Mouse (Mus musculus): ENCODE results near the gene Pcbp3. TPM values are rescaled to one million over a fixed set of nuclear protein-coding genes. Genes with fewer than 3 reads are reported as not detected.

Gene Pcbp3
- polyA plus RNA-seq, 1 experiment from 2014 or later = 19.7 TPM

DNA sequence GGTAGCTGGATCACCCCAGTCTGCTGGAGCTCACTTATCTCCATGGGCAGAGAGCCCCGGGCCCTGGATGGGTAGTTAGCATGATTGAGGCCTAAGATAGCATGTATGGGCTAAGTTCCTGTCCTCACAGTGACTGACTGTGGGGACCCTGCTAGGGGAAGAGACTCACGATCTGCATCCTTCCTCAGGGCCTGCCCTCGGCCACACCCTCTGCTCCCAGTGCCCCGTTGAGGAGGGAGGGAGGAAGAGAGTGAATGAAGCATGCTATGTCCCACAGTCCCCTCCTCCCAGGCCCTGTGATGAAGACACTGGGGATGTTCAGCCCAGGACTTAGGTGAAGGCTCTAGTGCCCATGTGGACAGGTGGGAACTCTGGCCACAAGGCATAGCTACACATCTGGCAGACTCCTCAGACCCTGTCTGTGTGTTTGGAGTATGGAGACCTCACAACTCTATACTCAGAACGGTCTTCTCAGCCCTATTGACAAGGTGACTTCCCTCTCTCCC, 237.4 kb downstream of the Pcbp3 start:
- no peak for ATAC-seq (ENCODE audit: low FRiP score, low TSS enrichment)
- Histone ChIP-seq H3K4me2 (replicated peaks; ENCODE audit: low read depth, low read length) (peak overlapping the region; percentile 36), H3K27me3 (ENCODE audit: control insufficient read depth, insufficient read depth, low read length) (no peaks in the 10 kb centered on the region), H3K4me1 (ENCODE audit: control insufficient read depth, insufficient read depth, low read length) (no peaks in the 10 kb centered on the region), H3K36me3 (ENCODE audit: control insufficient read depth, insufficient read depth, low read length) (peaks cover 13% of the 10 kb centered on the region; the same call in 1 of the 2 replicates), H3K27ac (ENCODE audit: low read depth, low read length) (no peak overlapping the region), H3K4me3 (ENCODE audit: low read length) (peak overlapping the region; percentile 25; the same call in 1 of the 2 replicates), H3K9ac (ENCODE audit: low read depth, low read length) (no peak overlapping the region), H3K9me3 (ENCODE audit: control insufficient read depth, low read length) (no peaks in the 10 kb centered on the region)
- 55% methylated on average over 5 of the region's 5 CpGs for WGBS

DNA sequence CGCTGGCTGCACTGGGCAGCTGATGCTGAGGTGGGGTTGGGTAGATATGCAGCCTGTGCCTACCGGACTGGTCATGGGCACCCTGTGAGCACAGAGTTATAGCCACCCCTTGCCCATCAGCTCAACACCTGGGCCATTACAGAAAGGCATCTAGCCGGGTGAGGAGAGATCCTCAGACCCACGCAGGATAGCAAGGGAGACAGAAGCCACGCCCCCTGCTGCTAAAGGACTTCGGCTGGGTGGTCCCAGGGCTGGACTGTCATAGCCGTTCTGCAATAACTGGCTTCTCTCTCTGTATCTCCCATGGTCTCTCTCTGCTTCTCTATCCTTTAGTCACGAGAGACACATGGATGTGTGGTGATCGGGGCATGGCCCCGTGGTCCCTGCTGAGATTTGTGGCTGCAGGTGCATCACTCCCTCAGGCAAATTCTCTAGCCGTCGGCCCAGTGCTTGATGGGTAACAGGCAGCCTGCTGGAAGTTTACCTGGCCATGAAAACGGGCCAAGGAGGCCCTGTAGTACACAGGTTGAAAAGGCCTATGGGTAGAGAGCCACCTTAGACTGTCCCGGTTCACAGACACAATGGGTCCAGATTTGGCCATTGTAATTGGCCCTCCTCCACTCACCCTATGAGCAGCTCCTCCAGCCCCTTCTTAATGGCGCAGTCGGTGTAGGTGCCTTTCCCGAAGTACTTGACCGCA, 238.8 kb downstream of the Pcbp3 start:
- Histone ChIP-seq H3K36me3 (ENCODE audit: control insufficient read depth, insufficient read depth, low read length) (peaks cover 16% of the 10 kb centered on the region; the same call in 1 of the 2 replicates), H3K27me3 (ENCODE audit: control insufficient read depth, insufficient read depth, low read length) (no peaks in the 10 kb centered on the region), H3K4me2 (replicated peaks; ENCODE audit: low read depth, low read length) (no peak overlapping the region), H3K4me3 (ENCODE audit: low read length) (no peak overlapping the region), H3K9ac (ENCODE audit: low read depth, low read length) (no peak overlapping the region), H3K4me1 (ENCODE audit: control insufficient read depth, insufficient read depth, low read length) (no peaks in the 10 kb centered on the region), H3K9me3 (ENCODE audit: control insufficient read depth, low read length) (no peaks in the 10 kb centered on the region), H3K27ac (ENCODE audit: low read depth, low read length) (no peak overlapping the region)
- WGBS = 88% methylated on average over 18 of the region's 18 CpGs
- no peak for ATAC-seq (ENCODE audit: low FRiP score, low TSS enrichment)

DNA sequence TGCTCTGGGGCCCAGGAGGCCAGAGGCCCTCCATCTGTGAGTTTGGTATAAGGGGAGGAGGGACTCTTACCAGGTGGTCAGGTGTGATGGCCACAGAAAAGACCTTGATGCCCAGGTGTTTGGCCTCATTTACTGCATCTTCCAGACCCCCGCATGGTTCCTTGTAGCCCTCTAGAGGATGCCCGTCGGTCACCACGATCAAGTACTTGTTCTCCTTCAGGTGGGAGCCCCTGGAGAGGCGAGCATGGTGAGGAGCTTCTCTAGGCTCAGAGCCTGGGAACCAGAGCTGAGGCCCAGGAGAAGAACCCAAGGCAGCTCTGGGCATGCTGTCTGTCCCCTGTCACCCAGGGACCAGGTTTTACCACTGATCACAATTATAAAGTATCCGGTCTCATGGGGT, 239.9 kb downstream of the Pcbp3 start:
- ATAC-seq (ENCODE audit: low FRiP score, low TSS enrichment) = no peak
- Histone ChIP-seq H3K9ac (ENCODE audit: low read depth, low read length) (no peak overlapping the region), H3K27ac (ENCODE audit: low read depth, low read length) (no peak overlapping the region), H3K27me3 (ENCODE audit: control insufficient read depth, insufficient read depth, low read length) (no peaks in the 10 kb centered on the region), H3K9me3 (ENCODE audit: control insufficient read depth, low read length) (no peaks in the 10 kb centered on the region), H3K4me1 (ENCODE audit: control insufficient read depth, insufficient read depth, low read length) (no peaks in the 10 kb centered on the region), H3K36me3 (ENCODE audit: control insufficient read depth, insufficient read depth, low read length) (peaks cover 20% of the 10 kb centered on the region; the same call in 1 of the 2 replicates), H3K4me3 (ENCODE audit: low read length) (no peak overlapping the region), H3K4me2 (replicated peaks; ENCODE audit: low read depth, low read length) (no peak overlapping the region)
- 92% methylated on average over 6 of the region's 6 CpGs for WGBS

DNA sequence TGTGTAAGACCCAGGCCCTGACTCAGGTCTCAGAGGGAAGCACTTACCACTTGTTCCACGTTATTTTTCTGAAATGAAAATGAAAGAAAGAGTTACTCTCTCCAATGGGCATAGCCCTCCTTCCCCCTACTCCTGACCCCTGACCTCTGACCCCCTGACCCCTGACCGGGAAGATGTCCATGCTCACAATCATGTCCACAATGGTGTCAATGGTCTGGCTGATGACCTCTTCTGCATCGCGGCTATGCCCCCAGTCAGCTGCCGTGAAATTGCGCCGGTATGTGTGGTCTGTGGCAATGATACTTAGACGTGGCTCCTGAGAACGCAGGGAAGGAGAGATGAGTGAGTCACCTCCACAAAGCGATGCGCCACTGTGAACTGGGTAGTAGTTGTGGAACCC, 240.5 kb downstream of the Pcbp3 start:
- no peak overlapping the region for H3K27ac ChIP-seq (ENCODE audit: low read depth, low read length)
- peaks cover 20% of the 10 kb centered on the region; the same call in 1 of the 2 replicates for H3K36me3 ChIP-seq (ENCODE audit: control insufficient read depth, insufficient read depth, low read length)
- WGBS = 81% methylated on average over 11 of the region's 11 CpGs
- no peaks in the 10 kb centered on the region for H3K27me3 ChIP-seq (ENCODE audit: control insufficient read depth, insufficient read depth, low read length)
- H3K9me3 ChIP-seq (ENCODE audit: control insufficient read depth, low read length) = no peaks in the 10 kb centered on the region
- H3K4me1 ChIP-seq (ENCODE audit: control insufficient read depth, insufficient read depth, low read length) = no peaks in the 10 kb centered on the region
- H3K4me3 ChIP-seq (ENCODE audit: low read length) = no peak overlapping the region
- no peak overlapping the region for H3K9ac ChIP-seq (ENCODE audit: low read depth, low read length)
- H3K4me2 ChIP-seq (replicated peaks; ENCODE audit: low read depth, low read length) = no peak overlapping the region
- no peak for ATAC-seq (ENCODE audit: low FRiP score, low TSS enrichment)

DNA sequence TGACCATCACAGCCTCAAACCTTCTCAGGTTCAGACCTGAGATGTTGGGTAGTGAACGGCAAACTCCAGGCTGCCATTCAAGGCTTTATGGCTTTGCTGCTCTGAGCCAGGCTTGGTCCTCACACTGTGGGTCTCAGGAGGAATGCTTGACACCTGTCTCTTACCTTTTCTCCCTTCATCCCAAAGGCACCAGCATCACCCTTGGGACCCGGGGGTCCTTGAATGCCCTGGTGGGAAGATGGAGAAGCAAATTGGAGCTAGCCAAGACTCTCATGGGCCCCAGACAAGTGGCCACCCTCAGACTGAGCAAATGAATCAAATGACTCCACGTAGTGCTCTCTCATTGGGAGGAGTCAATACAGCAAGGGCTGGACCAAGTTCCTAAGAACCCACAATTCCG, 244.1 kb downstream of the Pcbp3 start:
- peaks cover 21% of the 10 kb centered on the region; the same call in 1 of the 2 replicates for H3K36me3 ChIP-seq (ENCODE audit: control insufficient read depth, insufficient read depth, low read length)
- no peaks in the 10 kb centered on the region for H3K27me3 ChIP-seq (ENCODE audit: control insufficient read depth, insufficient read depth, low read length)
- H3K27ac ChIP-seq (ENCODE audit: low read depth, low read length) = no peak overlapping the region
- H3K4me3 ChIP-seq (ENCODE audit: low read length) = no peak overlapping the region
- no peak for ATAC-seq (ENCODE audit: low FRiP score, low TSS enrichment)
- 92% methylated on average over 4 of the region's 4 CpGs for WGBS
- no peak overlapping the region for H3K4me2 ChIP-seq (replicated peaks; ENCODE audit: low read depth, low read length)
- H3K9me3 ChIP-seq (ENCODE audit: control insufficient read depth, low read length) = no peaks in the 10 kb centered on the region
- no peak overlapping the region for H3K9ac ChIP-seq (ENCODE audit: low read depth, low read length)
- H3K4me1 ChIP-seq (ENCODE audit: control insufficient read depth, insufficient read depth, low read length) = no peaks in the 10 kb centered on the region

DNA sequence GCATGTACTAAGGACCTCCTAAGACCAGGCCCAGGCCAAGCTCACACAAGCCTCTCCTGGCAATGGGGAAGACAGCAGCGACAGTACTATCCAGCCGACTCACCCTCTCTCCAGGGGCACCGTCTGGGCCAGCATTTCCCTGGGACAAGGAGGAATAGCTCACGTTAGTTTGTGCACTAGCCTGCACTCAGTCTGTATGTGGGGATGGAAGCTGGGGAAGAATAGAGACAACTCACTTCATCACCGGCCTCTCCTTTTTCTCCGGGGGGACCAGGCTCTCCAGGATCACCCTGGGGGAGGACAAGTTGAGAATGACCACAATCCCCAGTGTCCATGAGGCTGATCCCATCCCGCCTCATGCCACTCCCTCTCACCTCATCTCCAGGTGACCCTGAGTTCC, 244.7 kb downstream of the Pcbp3 start:
- Histone ChIP-seq H3K9ac (ENCODE audit: low read depth, low read length) (no peak overlapping the region), H3K9me3 (ENCODE audit: control insufficient read depth, low read length) (no peaks in the 10 kb centered on the region), H3K4me3 (ENCODE audit: low read length) (no peak overlapping the region), H3K4me2 (replicated peaks; ENCODE audit: low read depth, low read length) (no peak overlapping the region), H3K4me1 (ENCODE audit: control insufficient read depth, insufficient read depth, low read length) (no peaks in the 10 kb centered on the region), H3K27me3 (ENCODE audit: control insufficient read depth, insufficient read depth, low read length) (no peaks in the 10 kb centered on the region), H3K27ac (ENCODE audit: low read depth, low read length) (no peak overlapping the region), H3K36me3 (ENCODE audit: control insufficient read depth, insufficient read depth, low read length) (peaks cover 20% of the 10 kb centered on the region; the same call in 1 of the 2 replicates)
- ATAC-seq (ENCODE audit: low FRiP score, low TSS enrichment) = no peak
- WGBS = 92% methylated on average over 7 of the region's 7 CpGs

DNA sequence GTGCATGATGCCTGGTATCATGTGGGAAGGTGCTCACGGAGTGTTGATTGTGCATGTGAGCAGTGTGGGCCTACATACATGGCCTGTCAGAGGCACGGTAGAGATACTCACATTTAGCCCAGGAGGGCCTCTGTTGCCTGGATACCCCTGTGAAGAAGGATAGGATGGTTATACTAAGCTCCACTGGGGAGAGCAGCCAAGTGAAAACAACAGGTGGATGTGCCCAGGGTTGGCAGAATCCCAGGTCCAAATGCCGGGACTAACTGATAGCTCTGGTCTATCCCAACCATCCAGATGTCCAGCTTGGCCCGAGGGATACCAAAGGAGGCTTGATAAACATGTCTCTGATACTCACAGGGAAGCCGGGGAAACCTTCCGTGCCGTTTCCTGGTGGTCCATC, 247.4 kb downstream of the Pcbp3 start:
- H3K4me1 ChIP-seq (ENCODE audit: control insufficient read depth, insufficient read depth, low read length) = no peaks in the 10 kb centered on the region
- WGBS = 90% methylated on average over 7 of the region's 7 CpGs
- peaks cover 14% of the 10 kb centered on the region; the same call in 1 of the 2 replicates for H3K36me3 ChIP-seq (ENCODE audit: control insufficient read depth, insufficient read depth, low read length)
- no peaks in the 10 kb centered on the region for H3K27me3 ChIP-seq (ENCODE audit: control insufficient read depth, insufficient read depth, low read length)
- H3K4me3 ChIP-seq (ENCODE audit: low read length) = no peak overlapping the region
- ATAC-seq (ENCODE audit: low FRiP score, low TSS enrichment) = no peak
- H3K27ac ChIP-seq (ENCODE audit: low read depth, low read length) = no peak overlapping the region
- H3K9me3 ChIP-seq (ENCODE audit: control insufficient read depth, low read length) = no peaks in the 10 kb centered on the region
- H3K4me2 ChIP-seq (replicated peaks; ENCODE audit: low read depth, low read length) = no peak overlapping the region
- H3K9ac ChIP-seq (ENCODE audit: low read depth, low read length) = no peak overlapping the region

DNA sequence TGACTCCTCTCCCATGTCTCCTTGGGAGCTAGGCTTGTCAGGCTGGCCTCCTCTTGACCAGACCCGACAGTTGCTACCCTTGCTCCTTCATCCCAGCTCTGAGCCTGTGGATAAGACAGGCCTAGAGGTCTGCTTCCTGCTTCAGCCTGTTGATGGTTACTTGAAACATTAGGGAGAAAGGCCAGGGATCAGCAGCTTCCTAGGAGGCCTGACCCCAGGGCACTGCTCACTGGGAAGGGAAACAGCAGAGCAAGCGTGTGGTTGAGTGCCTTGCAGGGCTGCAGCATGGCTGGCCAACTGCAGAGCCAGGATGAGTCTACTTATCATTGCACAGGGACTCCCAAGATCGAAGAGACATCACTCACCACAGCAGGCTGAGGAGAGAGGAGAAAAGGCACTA, 249.2 kb downstream of the Pcbp3 start:
- Histone ChIP-seq H3K27me3 (ENCODE audit: control insufficient read depth, insufficient read depth, low read length) (no peaks in the 10 kb centered on the region), H3K9ac (ENCODE audit: low read depth, low read length) (no peak overlapping the region), H3K9me3 (ENCODE audit: control insufficient read depth, low read length) (no peaks in the 10 kb centered on the region), H3K4me1 (ENCODE audit: control insufficient read depth, insufficient read depth, low read length) (no peaks in the 10 kb centered on the region), H3K27ac (ENCODE audit: low read depth, low read length) (no peak overlapping the region), H3K4me2 (replicated peaks; ENCODE audit: low read depth, low read length) (no peak overlapping the region), H3K4me3 (ENCODE audit: low read length) (no peak overlapping the region), H3K36me3 (ENCODE audit: control insufficient read depth, insufficient read depth, low read length) (peaks cover 11% of the 10 kb centered on the region; the same call in 1 of the 2 replicates)
- 80% methylated on average over 3 of the region's 3 CpGs for WGBS
- ATAC-seq (ENCODE audit: low FRiP score, low TSS enrichment) = no peak

All from kidney, embryonic 14.5 days (tissue).